Mouse (Mus musculus): Measurements from ENCODE around the gene Arhgef12. TPM values are rescaled to one million over a fixed set of nuclear protein-coding genes. Genes with fewer than 3 reads are reported as not detected.

The Arhgef12 gene
- polyA plus RNA-seq, 1 experiment from 2014 or later = 20.5 TPM

GRCm38 (mm10) chr9:42943781-42944535 is 163.1 kb downstream of the Arhgef12 start, which contains the start of gene Grik4:
Grik4 (minus strand) TSS chr9:42944493.
- Histone ChIP-seq H3K9ac (ENCODE audit: low read length) (peak within 1 kb of the TSS; percentile 74), H3K27ac (replicated peaks in 1 of 2; ENCODE audit: control insufficient read depth in 1 of 2, insufficient read depth in 1 of 2, low read depth in 2 of 2, low read length in 2 of 2) (no peak within 1 kb of the TSS)

GRCm38 (mm10) chr9:42943057-42943529 is 163.9 kb downstream of the Arhgef12 start:
- Histone ChIP-seq H3K9me3 (ENCODE audit: control insufficient read depth, low read length) (no peaks in the 10 kb centered on the region), H3K4me1 (ENCODE audit: control insufficient read depth in 2 of 2, insufficient read depth in 2 of 2, low read length in 2 of 2) (peaks cover 2 to 10% of the 10 kb centered on the region in 2 experiments; a peak in 3 of 4 replicates), H3K4me2 (ENCODE audit: low read length) (peak overlapping the region; percentile 99), H3K27me3 (ENCODE audit: control insufficient read depth, insufficient read depth, low read length) (peaks cover 70% of the 10 kb centered on the region), H3K9ac (ENCODE audit: low read length) (no peak overlapping the region), H3K4me3 (ENCODE audit: control insufficient read depth in 1 of 2, insufficient read depth in 1 of 2, low read depth in 1 of 2, low read length in 2 of 2) (peak overlapping the region in 1 of 2 experiments; percentile 65; a peak in 2 of 4 replicates), H3K27ac (replicated peaks in 1 of 2; ENCODE audit: control insufficient read depth in 1 of 2, insufficient read depth in 1 of 2, low read depth in 2 of 2, low read length in 2 of 2) (no peak overlapping the region), H3K36me3 (ENCODE audit: control insufficient read depth, insufficient read depth, low read length) (no peaks in the 10 kb centered on the region)
- WGBS = 6% methylated on average over 9 of the region's 9 CpGs
- no peak for ATAC-seq (ENCODE audit: insufficient number of reproducible peaks, insufficient read depth, low FRiP score, low read depth)

More at GRCm38 (mm10) chr9:42943781-42944535, 163.1 kb downstream of the Arhgef12 start, which contains the start of gene Grik4:
- Histone ChIP-seq H3K4me3 (ENCODE audit: control insufficient read depth in 1 of 2, insufficient read depth in 1 of 2, low read depth in 1 of 2, low read length in 2 of 2) (peak within 1 kb of the TSS; percentile 62 to 65), H3K4me1 (ENCODE audit: control insufficient read depth in 2 of 2, insufficient read depth in 2 of 2, low read length in 2 of 2) (peaks cover 2 to 10% of the 10 kb centered on the region in 2 experiments; a peak in 3 of 4 replicates), H3K36me3 (ENCODE audit: control insufficient read depth, insufficient read depth, low read length) (no peaks in the 10 kb centered on the region), H3K27me3 (ENCODE audit: control insufficient read depth, insufficient read depth, low read length) (peaks cover 70% of the 10 kb centered on the region), H3K4me2 (ENCODE audit: low read length) (peak within 1 kb of the TSS; percentile 99), H3K9me3 (ENCODE audit: control insufficient read depth, low read length) (no peaks in the 10 kb centered on the region)
- peak; percentile 48; the same call in 1 of the 2 replicates for ATAC-seq (ENCODE audit: insufficient number of reproducible peaks, insufficient read depth, low FRiP score, low read depth)
- under 1% methylated on average over 55 of the region's 68 CpGs for WGBS

GRCm38 (mm10) chr9:42942148-42942547 is 164.9 kb downstream of the Arhgef12 start:
- Histone ChIP-seq H3K4me1 (ENCODE audit: control insufficient read depth in 2 of 2, insufficient read depth in 2 of 2, low read length in 2 of 2) (peaks cover 2 to 10% of the 10 kb centered on the region in 2 experiments; a peak in 3 of 4 replicates), H3K9me3 (ENCODE audit: control insufficient read depth, low read length) (no peaks in the 10 kb centered on the region), H3K4me3 (ENCODE audit: control insufficient read depth in 1 of 2, insufficient read depth in 1 of 2, low read depth in 1 of 2, low read length in 2 of 2) (no peak overlapping the region), H3K9ac (ENCODE audit: low read length) (no peak overlapping the region), H3K4me2 (ENCODE audit: low read length) (no peak overlapping the region), H3K36me3 (ENCODE audit: control insufficient read depth, insufficient read depth, low read length) (no peaks in the 10 kb centered on the region), H3K27me3 (ENCODE audit: control insufficient read depth, insufficient read depth, low read length) (peaks cover 68% of the 10 kb centered on the region), H3K27ac (replicated peaks in 1 of 2; ENCODE audit: control insufficient read depth in 1 of 2, insufficient read depth in 1 of 2, low read depth in 2 of 2, low read length in 2 of 2) (no peak overlapping the region)
- WGBS = 62% methylated on average over 4 of the region's 4 CpGs
- no peak for ATAC-seq (ENCODE audit: insufficient number of reproducible peaks, insufficient read depth, low FRiP score, low read depth)

- no peak for ATAC-seq (ENCODE audit: insufficient number of reproducible peaks, insufficient read depth, low FRiP score, low read depth)
- Histone ChIP-seq H3K36me3 (ENCODE audit: control insufficient read depth, insufficient read depth, low read length) (no peaks in the 10 kb centered on the region), H3K9ac (ENCODE audit: low read length) (no peak overlapping the region), H3K27me3 (ENCODE audit: control insufficient read depth, insufficient read depth, low read length) (peaks cover 44% of the 10 kb centered on the region), H3K27ac (replicated peaks in 1 of 2; ENCODE audit: control insufficient read depth in 1 of 2, insufficient read depth in 1 of 2, low read depth in 2 of 2, low read length in 2 of 2) (no peak overlapping the region), H3K4me1 (ENCODE audit: control insufficient read depth in 2 of 2, insufficient read depth in 2 of 2, low read length in 2 of 2) (peaks cover 0 to 5% of the 10 kb centered on the region in 2 experiments; a peak in 1 of 4 replicates), H3K4me3 (ENCODE audit: control insufficient read depth in 1 of 2, insufficient read depth in 1 of 2, low read depth in 1 of 2, low read length in 2 of 2) (no peak overlapping the region), H3K4me2 (ENCODE audit: low read length) (no peak overlapping the region), H3K9me3 (ENCODE audit: control insufficient read depth, low read length) (no peaks in the 10 kb centered on the region)
- 35% methylated on average over 7 of the region's 7 CpGs for WGBS
Measured at GRCm38 (mm10) chr9:42932146-42932545, 174.9 kb downstream of the Arhgef12 start.

GRCm38 (mm10) chr9:42927498-42927897 is 179.5 kb downstream of the Arhgef12 start:
- peaks cover 0 to 5% of the 10 kb centered on the region in 2 experiments; a peak in 1 of 4 replicates for H3K4me1 ChIP-seq (ENCODE audit: control insufficient read depth in 2 of 2, insufficient read depth in 2 of 2, low read length in 2 of 2)
- H3K27ac ChIP-seq (replicated peaks in 1 of 2; ENCODE audit: control insufficient read depth in 1 of 2, insufficient read depth in 1 of 2, low read depth in 2 of 2, low read length in 2 of 2) = no peak overlapping the region
- WGBS = 51% methylated on average over 10 of the region's 10 CpGs
- no peak overlapping the region for H3K4me3 ChIP-seq (ENCODE audit: control insufficient read depth in 1 of 2, insufficient read depth in 1 of 2, low read depth in 1 of 2, low read length in 2 of 2)
- H3K9me3 ChIP-seq (ENCODE audit: control insufficient read depth, low read length) = no peaks in the 10 kb centered on the region
- H3K36me3 ChIP-seq (ENCODE audit: control insufficient read depth, insufficient read depth, low read length) = no peaks in the 10 kb centered on the region
- no peak for ATAC-seq (ENCODE audit: insufficient number of reproducible peaks, insufficient read depth, low FRiP score, low read depth)
- 0 out of 2 replicates have a peak overlapping the region, but pooled peaks have one; percentile 26 for H3K4me2 ChIP-seq (ENCODE audit: low read length)
- H3K9ac ChIP-seq (ENCODE audit: low read length) = no peak overlapping the region
- peaks cover 12% of the 10 kb centered on the region for H3K27me3 ChIP-seq (ENCODE audit: control insufficient read depth, insufficient read depth, low read length)

GRCm38 (mm10) chr9:42926564-42926963 is 180.5 kb downstream of the Arhgef12 start:
- 83% methylated on average over 6 of the region's 6 CpGs for WGBS
- no peak overlapping the region for H3K27ac ChIP-seq (replicated peaks in 1 of 2; ENCODE audit: control insufficient read depth in 1 of 2, insufficient read depth in 1 of 2, low read depth in 2 of 2, low read length in 2 of 2)
- H3K9me3 ChIP-seq (ENCODE audit: control insufficient read depth, low read length) = no peaks in the 10 kb centered on the region
- H3K4me3 ChIP-seq (ENCODE audit: control insufficient read depth in 1 of 2, insufficient read depth in 1 of 2, low read depth in 1 of 2, low read length in 2 of 2) = no peak overlapping the region
- no peak overlapping the region for H3K4me2 ChIP-seq (ENCODE audit: low read length)
- no peak overlapping the region for H3K9ac ChIP-seq (ENCODE audit: low read length)
- peaks cover 4% of the 10 kb centered on the region; the same call in 1 of the 2 replicates for H3K27me3 ChIP-seq (ENCODE audit: control insufficient read depth, insufficient read depth, low read length)
- H3K4me1 ChIP-seq (ENCODE audit: control insufficient read depth in 2 of 2, insufficient read depth in 2 of 2, low read length in 2 of 2) = peaks cover 0 to 5% of the 10 kb centered on the region in 2 experiments; a peak in 1 of 4 replicates
- H3K36me3 ChIP-seq (ENCODE audit: control insufficient read depth, insufficient read depth, low read length) = no peaks in the 10 kb centered on the region
- no peak for ATAC-seq (ENCODE audit: insufficient number of reproducible peaks, insufficient read depth, low FRiP score, low read depth)

GRCm38 (mm10) chr9:42921830-42922229 is 185.2 kb downstream of the Arhgef12 start:
- H3K27ac ChIP-seq (replicated peaks in 1 of 2; ENCODE audit: control insufficient read depth in 1 of 2, insufficient read depth in 1 of 2, low read depth in 2 of 2, low read length in 2 of 2) = no peak overlapping the region
- H3K27me3 ChIP-seq (ENCODE audit: control insufficient read depth, insufficient read depth, low read length) = peaks cover 3% of the 10 kb centered on the region; the same call in 1 of the 2 replicates
- WGBS = 65% methylated on average over 4 of the region's 4 CpGs
- ATAC-seq (ENCODE audit: insufficient number of reproducible peaks, insufficient read depth, low FRiP score, low read depth) = no peak
- no peaks in the 10 kb centered on the region for H3K9me3 ChIP-seq (ENCODE audit: control insufficient read depth, low read length)
- H3K4me1 ChIP-seq (ENCODE audit: control insufficient read depth in 2 of 2, insufficient read depth in 2 of 2, low read length in 2 of 2) = no peaks in the 10 kb centered on the region; a peak in 1 of 4 replicates
- no peaks in the 10 kb centered on the region for H3K36me3 ChIP-seq (ENCODE audit: control insufficient read depth, insufficient read depth, low read length)
- no peak overlapping the region for H3K4me3 ChIP-seq (ENCODE audit: control insufficient read depth in 1 of 2, insufficient read depth in 1 of 2, low read depth in 1 of 2, low read length in 2 of 2)
- no peak overlapping the region for H3K4me2 ChIP-seq (ENCODE audit: low read length)
- no peak overlapping the region for H3K9ac ChIP-seq (ENCODE audit: low read length)
